Mouse (Mus musculus): ENCODE measurements around the gene Mrgprb2.

Mrgprb2 gene

DNA sequence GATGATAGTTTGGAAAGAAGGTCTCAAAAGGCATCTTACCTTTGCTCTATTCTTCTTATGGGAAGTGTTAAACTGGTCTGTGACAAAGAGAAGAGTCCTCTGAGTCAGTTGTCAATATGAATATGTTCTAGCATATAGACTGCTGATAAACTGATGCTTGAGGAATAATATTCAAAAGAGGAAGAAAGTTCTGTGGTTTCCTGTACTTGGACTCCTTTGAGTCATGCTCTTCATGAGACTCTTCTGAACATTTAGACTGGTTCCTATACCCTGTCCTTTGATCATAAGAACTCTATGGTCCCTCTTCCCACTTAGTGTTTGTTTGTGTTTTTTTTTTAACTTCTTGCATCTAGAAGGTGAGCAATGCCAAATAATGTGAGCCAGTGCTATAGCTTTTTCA, at the start of gene Mrgprb2:
Gene Mrgprb2, minus strand, starts transcription at position 101 of the 400 bp plus-strand sequence.
- DNase-seq (ENCODE audit: extremely low read depth, insufficient read length, low spot score): no peak
